Mouse (Mus musculus): ENCODE data around the gene Sox15. TPM values are rescaled to one million over a fixed set of nuclear protein-coding genes. Genes with fewer than 3 reads are reported as not detected.
"Not testable (repeated sequence)": the region's sequence is repeated elsewhere in the genome, so short reads cannot be mapped to it uniquely, and the experiment has no call there.

Sox15 gene
- total RNA-seq, 1 experiment = 6.6 TPM

GRCm38 (mm10) chr11:69699595-69699994 is 44.5 kb downstream of the Sox15 start:
- H3K27ac ChIP-seq (ENCODE audit: insufficient read depth, low read depth, low read length, poor library complexity, severe bottlenecking) = peak overlapping the region; percentile 55; the same call in 1 of the 2 replicates
- peaks cover 10 to 32% of the 10 kb centered on the region in 2 experiments for H3K4me1 ChIP-seq (ENCODE audit: control insufficient read depth in 2 of 2, insufficient read depth in 2 of 2, low read length in 2 of 2, poor library complexity in 1 of 2)
- DNase-seq (ENCODE audit: low read depth, low spot score) = no peak
- in situ Hi-C loops (cut with MboI; ENCODE audit: low sequenced_read_pairs in 2 of 2, unreplicated experiment in 2 of 2) = no loop called here
- no peaks in the 10 kb centered on the region for H3K36me3 ChIP-seq (ENCODE audit: control insufficient read depth, insufficient read depth, low read length, poor library complexity, severe bottlenecking)
- H3K4me3 ChIP-seq (ENCODE audit: insufficient read depth in 1 of 2, low read depth in 1 of 2, low read length in 2 of 2, poor library complexity in 1 of 2, severe bottlenecking in 1 of 2) = no peak overlapping the region
- H3K9me3 ChIP-seq (ENCODE audit: control insufficient read depth, insufficient read depth, low read depth, low read length) = no peaks in the 10 kb centered on the region
- TF ChIP-seq HCFC1 (IDR thresholded peaks at IDR 0.05; ENCODE audit: borderline replicate concordance, insufficient read depth, low read length) (no peak), ZC3H11A (IDR thresholded peaks at IDR 0.05; ENCODE audit: borderline replicate concordance, low read depth, low read length) (no peak), CHD2 (IDR thresholded peaks at IDR 0.05; ENCODE audit: low read depth, low read length) (no peak), ZNF384 (IDR thresholded peaks at IDR 0.05; ENCODE audit: low read depth, low read length) (no peak), MAFK (IDR thresholded peaks at IDR 0.05; ENCODE audit: insufficient read depth, low read depth, low read length) (no peak)
- H3K9ac ChIP-seq (ENCODE audit: insufficient read depth, low read depth, low read length, poor library complexity, severe bottlenecking) = no peak overlapping the region

GRCm38 (mm10) chr11:69702886-69703285 is 47.8 kb downstream of the Sox15 start:
- H3K9me3 ChIP-seq (ENCODE audit: control insufficient read depth, insufficient read depth, low read depth, low read length); in situ Hi-C loops (cut with MboI; ENCODE audit: low sequenced_read_pairs in 2 of 2, unreplicated experiment in 2 of 2); DNase-seq (ENCODE audit: low read depth, low spot score); H3K36me3 ChIP-seq (ENCODE audit: control insufficient read depth, insufficient read depth, low read length, poor library complexity, severe bottlenecking); H3K4me3 ChIP-seq (ENCODE audit: insufficient read depth in 1 of 2, low read depth in 1 of 2, low read length in 2 of 2, poor library complexity in 1 of 2, severe bottlenecking in 1 of 2): not testable (repeated sequence)
- peak overlapping the region; percentile 45; the same call in 1 of the 2 replicates for H3K9ac ChIP-seq (ENCODE audit: insufficient read depth, low read depth, low read length, poor library complexity, severe bottlenecking)
- peaks cover 18 to 29% of the 10 kb centered on the region in 2 experiments; a peak in 3 of 4 replicates for H3K4me1 ChIP-seq (ENCODE audit: control insufficient read depth in 2 of 2, insufficient read depth in 2 of 2, low read length in 2 of 2, poor library complexity in 1 of 2)
- peak overlapping the region; percentile 98 for H3K27ac ChIP-seq (ENCODE audit: insufficient read depth, low read depth, low read length, poor library complexity, severe bottlenecking)

- in situ Hi-C loops (cut with MboI; ENCODE audit: low sequenced_read_pairs in 2 of 2, unreplicated experiment in 2 of 2); H3K4me3 ChIP-seq (ENCODE audit: insufficient read depth in 1 of 2, low read depth in 1 of 2, low read length in 2 of 2, poor library complexity in 1 of 2, severe bottlenecking in 1 of 2); H3K9me3 ChIP-seq (ENCODE audit: control insufficient read depth, insufficient read depth, low read depth, low read length); H3K36me3 ChIP-seq (ENCODE audit: control insufficient read depth, insufficient read depth, low read length, poor library complexity, severe bottlenecking); DNase-seq (ENCODE audit: low read depth, low spot score): not testable (repeated sequence)
- peak overlapping the region; percentile 45; the same call in 1 of the 2 replicates for H3K9ac ChIP-seq (ENCODE audit: insufficient read depth, low read depth, low read length, poor library complexity, severe bottlenecking)
- peaks cover 18 to 32% of the 10 kb centered on the region in 2 experiments; a peak in 3 of 4 replicates for H3K4me1 ChIP-seq (ENCODE audit: control insufficient read depth in 2 of 2, insufficient read depth in 2 of 2, low read length in 2 of 2, poor library complexity in 1 of 2)
- H3K27ac ChIP-seq (ENCODE audit: insufficient read depth, low read depth, low read length, poor library complexity, severe bottlenecking) = peak overlapping the region; percentile 98
Observed at GRCm38 (mm10) chr11:69703381-69703780, 48.3 kb downstream of the Sox15 start.

- in situ Hi-C loops (cut with MboI; ENCODE audit: low sequenced_read_pairs in 2 of 2, unreplicated experiment in 2 of 2) = no loop called here
- H3K27ac ChIP-seq (ENCODE audit: insufficient read depth, low read depth, low read length, poor library complexity, severe bottlenecking) = peak overlapping the region; percentile 89
- TF ChIP-seq ZC3H11A (IDR thresholded peaks at IDR 0.05; ENCODE audit: borderline replicate concordance, low read depth, low read length) (no peak), HCFC1 (IDR thresholded peaks at IDR 0.05; ENCODE audit: borderline replicate concordance, insufficient read depth, low read length) (no peak), CHD2 (IDR thresholded peaks at IDR 0.05; ENCODE audit: low read depth, low read length) (peak; percentile 61; the same call in 1 of the 2 replicates), ZNF384 (IDR thresholded peaks at IDR 0.05; ENCODE audit: low read depth, low read length) (peak; percentile 79), MAFK (IDR thresholded peaks at IDR 0.05; ENCODE audit: insufficient read depth, low read depth, low read length) (no peak)
- peak overlapping the region; percentile 33; the same call in 1 of the 2 replicates for H3K9ac ChIP-seq (ENCODE audit: insufficient read depth, low read depth, low read length, poor library complexity, severe bottlenecking)
- peak overlapping the region in 1 of 2 experiments; percentile 4; a peak in 2 of 4 replicates for H3K4me3 ChIP-seq (ENCODE audit: insufficient read depth in 1 of 2, low read depth in 1 of 2, low read length in 2 of 2, poor library complexity in 1 of 2, severe bottlenecking in 1 of 2)
- no peak for DNase-seq (ENCODE audit: low read depth, low spot score)
- H3K36me3 ChIP-seq (ENCODE audit: control insufficient read depth, insufficient read depth, low read length, poor library complexity, severe bottlenecking) = no peaks in the 10 kb centered on the region
- H3K9me3 ChIP-seq (ENCODE audit: control insufficient read depth, insufficient read depth, low read depth, low read length) = no peaks in the 10 kb centered on the region
- H3K4me1 ChIP-seq (ENCODE audit: control insufficient read depth in 2 of 2, insufficient read depth in 2 of 2, low read length in 2 of 2, poor library complexity in 1 of 2) = peaks cover 22 to 33% of the 10 kb centered on the region in 2 experiments
Observed at GRCm38 (mm10) chr11:69703814-69704612, 48.9 kb downstream of the Sox15 start.

- Histone ChIP-seq H3K9me3 (ENCODE audit: control insufficient read depth, insufficient read depth, low read depth, low read length) (no peaks in the 10 kb centered on the region), H3K27ac (ENCODE audit: insufficient read depth, low read depth, low read length, poor library complexity, severe bottlenecking) (peak overlapping the region; percentile 89), H3K4me3 (ENCODE audit: insufficient read depth in 1 of 2, low read depth in 1 of 2, low read length in 2 of 2, poor library complexity in 1 of 2, severe bottlenecking in 1 of 2) (peak overlapping the region; percentile 4 to 23; a peak in 1 of 4 replicates), H3K36me3 (ENCODE audit: control insufficient read depth, insufficient read depth, low read length, poor library complexity, severe bottlenecking) (no peaks in the 10 kb centered on the region), H3K4me1 (ENCODE audit: control insufficient read depth in 2 of 2, insufficient read depth in 2 of 2, low read length in 2 of 2, poor library complexity in 1 of 2) (peaks cover 26 to 37% of the 10 kb centered on the region in 2 experiments), H3K9ac (ENCODE audit: insufficient read depth, low read depth, low read length, poor library complexity, severe bottlenecking) (peak overlapping the region; percentile 52; the same call in 1 of the 2 replicates)
- no peak for TF ChIP-seq HCFC1 (IDR thresholded peaks at IDR 0.05; ENCODE audit: borderline replicate concordance, insufficient read depth, low read length)
- no peak for DNase-seq (ENCODE audit: low read depth, low spot score)
- in situ Hi-C loops (cut with MboI; ENCODE audit: low sequenced_read_pairs in 2 of 2, unreplicated experiment in 2 of 2) = no loop called here
Observed at GRCm38 (mm10) chr11:69704613-69705010, 49.5 kb downstream of the Sox15 start.

Other genes starting within 250 kb of the Sox15 start
- 7.9 and 9.4 TPM in 2 replicates for gene Kdm6b, start 241.6 kb upstream of the Sox15 start, total RNA-seq (2012; rRNA removed)
- gene Dnah2, start 106.2 kb upstream of the Sox15 start, total RNA-seq (2012; rRNA removed) = 0.98 and 2.5 TPM in 2 replicates
- 3.1 and 3.2 TPM in 2 replicates for gene Efnb3, start 95.1 kb upstream of the Sox15 start, total RNA-seq (2012; rRNA removed)
- 30.7 and 33.0 TPM in 2 replicates for gene Wrap53, start 75.1 kb upstream of the Sox15 start, total RNA-seq (2012; rRNA removed)
- 98.0 and 105 TPM in 2 replicates for gene Trp53, start 75.0 kb upstream of the Sox15 start, total RNA-seq (2012; rRNA removed)
- 12.1 and 13.1 TPM in 2 replicates for gene Atp1b2, start 49.4 kb upstream of the Sox15 start, total RNA-seq (2012; rRNA removed)
- gene Shbg, start 37.4 kb upstream of the Sox15 start, total RNA-seq (2012; rRNA removed) = not detected in 2 replicates
- gene Sat2, start 33.3 kb upstream of the Sox15 start, total RNA-seq (2012; rRNA removed) = 3.2 and 3.6 TPM in 2 replicates
- gene Fxr2, start 22.3 kb upstream of the Sox15 start, total RNA-seq (2012; rRNA removed) = 153 and 161 TPM in 2 replicates
- 258 and 349 TPM in 2 replicates for gene Mpdu1, start 7.3 kb downstream of the Sox15 start, total RNA-seq (2012; rRNA removed)
- 23.4 and 32.7 TPM in 2 replicates for gene Cd68, start 10.8 kb downstream of the Sox15 start, total RNA-seq (2012; rRNA removed)
- gene Eif4a1, start 17.1 kb downstream of the Sox15 start, total RNA-seq (2012; rRNA removed) = 1,512 and 1,948 TPM in 2 replicates
- 265 and 282 TPM in 2 replicates for gene Senp3, start 26.8 kb downstream of the Sox15 start, total RNA-seq (2012; rRNA removed)
- 8.6 and 11.7 TPM in 2 replicates for gene Tnfsf13, start 30.5 kb downstream of the Sox15 start, total RNA-seq (2012; rRNA removed)
- 8.7 and 16.1 TPM in 2 replicates for gene Tnfsf12, start 40.5 kb downstream of the Sox15 start, total RNA-seq (2012; rRNA removed)
- 13.7 and 19.9 TPM in 2 replicates for gene Tnfsfm13, start 40.8 kb downstream of the Sox15 start, total RNA-seq (2012; rRNA removed)
- gene Polr2a, start 103.3 kb downstream of the Sox15 start, total RNA-seq (2012; rRNA removed) = 71.9 and 74.2 TPM in 2 replicates
- 0.22 and 0.48 TPM in 2 replicates for gene Slc35g3, start 106.7 kb downstream of the Sox15 start, total RNA-seq (2012; rRNA removed)
- 1.6 and 3.0 TPM in 2 replicates for gene Zbtb4, start 110.6 kb downstream of the Sox15 start, total RNA-seq (2012; rRNA removed)
- 3.8 and 5.7 TPM in 2 replicates for gene Chrnb1, start 140.6 kb downstream of the Sox15 start, total RNA-seq (2012; rRNA removed)
- gene Fgf11, start 146.5 kb downstream of the Sox15 start, total RNA-seq (2012; rRNA removed) = 0.31 and 0.42 TPM in 2 replicates
- 1.3 and 1.8 TPM in 2 replicates for gene Tmem102, start 150.3 kb downstream of the Sox15 start, total RNA-seq (2012; rRNA removed)
- gene Gm39566, start 160.0 kb downstream of the Sox15 start, total RNA-seq (2012; rRNA removed) = not detected in 2 replicates
- not detected in 2 replicates for gene Spem2, start 163.2 kb downstream of the Sox15 start, total RNA-seq (2012; rRNA removed)
- 0.27 TPM in 1 of 2 replicates, not detected in the other for gene Spem1, start 166.9 kb downstream of the Sox15 start, total RNA-seq (2012; rRNA removed)
- gene Nlgn2, start 182.5 kb downstream of the Sox15 start, total RNA-seq (2012; rRNA removed) = 8.9 and 9.5 TPM in 2 replicates
- gene Tmem256, start 183.2 kb downstream of the Sox15 start, total RNA-seq (2012; rRNA removed) = 88.9 and 90.7 TPM in 2 replicates
- 7.0 and 7.2 TPM in 2 replicates for gene Plscr3, start 191.1 kb downstream of the Sox15 start, total RNA-seq (2012; rRNA removed)
- gene Tnk1, start 203.4 kb downstream of the Sox15 start, total RNA-seq (2012; rRNA removed) = 3.4 and 8.1 TPM in 2 replicates
- not detected in 2 replicates for gene Tmem95, start 222.7 kb downstream of the Sox15 start, total RNA-seq (2012; rRNA removed)
- gene Kctd11, start 226.1 kb downstream of the Sox15 start, total RNA-seq (2012; rRNA removed) = 3.1 and 5.4 TPM in 2 replicates
- gene Acap1, start 240.2 kb downstream of the Sox15 start, total RNA-seq (2012; rRNA removed) = 9.6 and 14.7 TPM in 2 replicates
- gene 2810408A11Rik, start 245.7 kb downstream of the Sox15 start, total RNA-seq (2012; rRNA removed) = 3.3 and 5.7 TPM in 2 replicates
- 66.3 and 98.2 TPM in 2 replicates for gene Neurl4, start 245.8 kb downstream of the Sox15 start, total RNA-seq (2012; rRNA removed)

All from ES-E14 (cell line).